Mouse (Mus musculus): ENCODE measurements around the gene Kctd3.

DNA sequence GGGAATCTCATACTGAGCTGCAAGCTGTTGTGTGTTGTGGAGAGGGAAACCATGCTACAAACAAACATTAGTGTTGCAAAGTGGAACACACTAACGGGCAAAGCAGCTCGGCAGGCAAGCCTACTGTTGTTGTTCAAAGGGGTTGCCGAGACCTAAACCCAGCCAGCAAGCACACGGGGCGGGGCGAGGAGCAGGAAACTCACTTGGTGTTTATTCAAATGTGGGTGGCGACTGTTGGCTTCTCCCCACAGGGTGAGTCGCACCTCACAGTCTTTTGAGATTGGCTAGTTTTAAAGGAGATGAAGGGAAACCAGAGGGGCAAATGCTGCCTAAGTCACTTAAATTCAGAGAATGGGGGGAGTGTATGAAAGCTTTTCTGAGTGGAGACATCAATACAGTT is 62.3 kb downstream of the Kctd3 start:
- TF ChIP-seq CTCF (IDR thresholded peaks at IDR 0.05; ENCODE audit: insufficient read depth, low read length) (no peak), POLR2A (IDR thresholded peaks at IDR 0.05; ENCODE audit: borderline replicate concordance, extremely low read depth, low read depth, low read length) (no peak)
